Mouse (Mus musculus) MEL (cell line): Measurements from ENCODE around the gene Rtn4rl1. TPM values are rescaled to one million over a fixed set of nuclear protein-coding genes. Genes with fewer than 3 reads are reported as not detected.

Experiments used
- DNase-seq: peaks from one replicate; pipeline ENCODE4 v3.0.0; 2011; ENCODE audit warnings: low read depth, low spot score
- H3K27ac ChIP-seq: 2 replicates; pipeline ENCODE4 v1.5.1; 2012; ENCODE audit warnings: low read depth, mild to moderate bottlenecking, control low read depth, low read length, moderate library complexity; ENCODE audit not compliant: control insufficient read depth
- H3K27me3 ChIP-seq, 2 experiments: fragments of 150-350 bp in 1 of 2; sonication (generic) in 1 of 2; 2 replicates each; pipeline ENCODE4 v1.6.1; 2012; ENCODE audit warnings: low read length in 2 of 2, mild to moderate bottlenecking in 2 of 2, improper control_type of control experiment in 1 of 2, moderate library complexity in 1 of 2; ENCODE audit not compliant: insufficient read depth in 2 of 2, control insufficient read depth in 1 of 2
- H3K36me3 ChIP-seq, 2 experiments: 2 replicates each; pipeline ENCODE4 v1.6.1; 2012 to 2014; ENCODE audit warnings: low read length in 2 of 2, improper control_type of control experiment in 1 of 2, inconsistent platforms in 1 of 2, mild to moderate bottlenecking in 1 of 2; ENCODE audit not compliant: insufficient read depth in 2 of 2, control insufficient read depth in 1 of 2
- H3K4me1 ChIP-seq, 2 experiments: fragments of 150-350 bp in 1 of 2; sonication (generic) in 1 of 2; 2 replicates each; pipeline ENCODE4 v1.6.1; 2012; ENCODE audit warnings: low read length in 2 of 2, improper control_type of control experiment in 1 of 2, mild to moderate bottlenecking in 1 of 2; ENCODE audit not compliant: insufficient read depth in 2 of 2, control insufficient read depth in 1 of 2
- H3K4me3 ChIP-seq, 2 experiments: fragments of 150-350 bp in 1 of 2; sonication (generic) in 1 of 2; 2 replicates each; pipeline ENCODE4 v1.5.1; 2012; ENCODE audit warnings: low read depth in 2 of 2, low read length in 2 of 2, mild to moderate bottlenecking in 2 of 2, moderate library complexity in 2 of 2, control low read depth in 1 of 2, improper control_type of control experiment in 1 of 2; ENCODE audit not compliant: control insufficient read depth in 1 of 2, insufficient read depth in 1 of 2
- H3K79me2 ChIP-seq: 2 replicates; pipeline ENCODE4 v1.6.1; 2012; ENCODE audit warnings: mild to moderate bottlenecking, low read length, moderate library complexity; ENCODE audit not compliant: control insufficient read depth, poor library complexity, insufficient read depth
- H3K9ac ChIP-seq: 2 replicates; pipeline ENCODE4 v1.6.1; 2012; ENCODE audit warnings: low read depth, mild to moderate bottlenecking, control low read depth, low read length, moderate library complexity; ENCODE audit not compliant: control insufficient read depth, poor library complexity, severe bottlenecking
- H3K9me3 ChIP-seq: fragments of 150-350 bp; sonication (generic); replicated peaks from 2 replicates; pipeline ENCODE4 v1.6.1; 2012; ENCODE audit warnings: mild to moderate bottlenecking, low read length, improper control_type of control experiment, moderate library complexity; ENCODE audit not compliant: insufficient read depth
- BHLHE40 ChIP-seq: IDR thresholded peaks from 2 replicates; pipeline ENCODE4 v1.6.1; 2012; ENCODE audit warnings: low read depth, mild to moderate bottlenecking, inconsistent platforms, low read length, improper control_type of control experiment, borderline replicate concordance
- CHD2 ChIP-seq: IDR thresholded peaks from 2 replicates; pipeline ENCODE4 v1.6.1; 2011; ENCODE audit warnings: low read length, improper control_type of control experiment
- CTCF ChIP-seq, 3 experiments: IDR thresholded peaks in 2 of 3; conservative IDR thresholded peaks in 1 of 3; 2 replicates each; pipeline ENCODE4 v1.5.1; 2011 to 2012; ENCODE audit warnings: low read length in 3 of 3, low read depth in 2 of 3, mild to moderate bottlenecking in 2 of 3, improper control_type of control experiment in 1 of 3, inconsistent platforms in 1 of 3, mixed read lengths in 1 of 3, moderate library complexity in 1 of 3; ENCODE audit not compliant: control insufficient read depth in 1 of 3, insufficient read depth in 1 of 3, poor library complexity in 1 of 3, severe bottlenecking in 1 of 3
- ELF1 ChIP-seq: IDR thresholded peaks from 2 replicates; pipeline ENCODE4 v1.6.1; 2014; ENCODE audit warnings: low read depth, mild to moderate bottlenecking, inconsistent platforms, low read length, improper control_type of control experiment, moderate library complexity
- EP300 ChIP-seq, 2 experiments: IDR thresholded peaks; 2 replicates each; pipeline ENCODE4 v1.6.1; 2011; ENCODE audit warnings: improper control_type of control experiment in 2 of 2, low read length in 2 of 2, low read depth in 1 of 2, mild to moderate bottlenecking in 1 of 2
- ETS1 ChIP-seq: IDR thresholded peaks from 2 replicates; pipeline ENCODE4 v1.6.1; 2012; ENCODE audit warnings: low read depth, mild to moderate bottlenecking, inconsistent platforms, low read length, improper control_type of control experiment, moderate library complexity
- GATA1 ChIP-seq: IDR thresholded peaks from 2 replicates; pipeline ENCODE4 v1.6.1; 2011; ENCODE audit warnings: low read depth, low read length, improper control_type of control experiment
- HCFC1 ChIP-seq: IDR thresholded peaks from 2 replicates; pipeline ENCODE4 v1.6.1; 2012; ENCODE audit warnings: low read depth, mild to moderate bottlenecking, inconsistent platforms, low read length, improper control_type of control experiment, moderate library complexity
- JUND ChIP-seq: IDR thresholded peaks from 2 replicates; pipeline ENCODE4 v1.6.1; 2011; ENCODE audit warnings: low read depth, mild to moderate bottlenecking, improper control_type of control experiment, low read length
- MAX ChIP-seq: IDR thresholded peaks from 2 replicates; pipeline ENCODE4 v1.6.1; 2011; ENCODE audit warnings: low read length, improper control_type of control experiment
- MEF2A ChIP-seq: IDR thresholded peaks from 2 replicates; pipeline ENCODE4 v1.6.1; 2014; ENCODE audit warnings: low read depth, mild to moderate bottlenecking, inconsistent platforms, low read length, improper control_type of control experiment; ENCODE audit not compliant: poor library complexity, insufficient replicate concordance, severe bottlenecking; ENCODE audit errors: extremely low read depth
- MXI1 ChIP-seq: IDR thresholded peaks from 2 replicates; pipeline ENCODE4 v1.6.1; 2011; ENCODE audit warnings: mild to moderate bottlenecking, low read depth, low read length, improper control_type of control experiment
- MYB ChIP-seq: IDR thresholded peaks from 2 replicates; pipeline ENCODE4 v1.6.1; 2011; ENCODE audit warnings: mild to moderate bottlenecking, low read depth, low read length, improper control_type of control experiment
- MYC ChIP-seq: IDR thresholded peaks from 2 replicates; pipeline ENCODE4 v1.6.1; 2011; ENCODE audit warnings: low read depth, mild to moderate bottlenecking, low read length, improper control_type of control experiment, moderate library complexity
- POLR2A ChIP-seq, 2 experiments: IDR thresholded peaks; 2 replicates each; pipeline ENCODE4 v1.6.1; 2011 to 2012; ENCODE audit warnings: low read length in 2 of 2, mild to moderate bottlenecking in 2 of 2, control low read depth in 1 of 2, improper control_type of control experiment in 1 of 2, low read depth in 1 of 2, moderate library complexity in 1 of 2; ENCODE audit not compliant: control insufficient read depth in 1 of 2, insufficient read depth in 1 of 2, poor library complexity in 1 of 2
- POLR2AphosphoS2 ChIP-seq: IDR thresholded peaks from 2 replicates; pipeline ENCODE4 v1.6.1; 2011; ENCODE audit warnings: low read length, improper control_type of control experiment
- RAD21 ChIP-seq: IDR thresholded peaks from 2 replicates; pipeline ENCODE4 v1.6.1; 2011; ENCODE audit warnings: mild to moderate bottlenecking, low read depth, low read length, improper control_type of control experiment
- RCOR1 ChIP-seq: IDR thresholded peaks from 2 replicates; pipeline ENCODE4 v1.6.1; 2012; ENCODE audit warnings: low read depth, mild to moderate bottlenecking, inconsistent platforms, low read length, improper control_type of control experiment
- SMC3 ChIP-seq: IDR thresholded peaks from 2 replicates; pipeline ENCODE4 v1.6.1; 2011; ENCODE audit warnings: low read depth, low read length, improper control_type of control experiment
- TAL1 ChIP-seq: IDR thresholded peaks from 2 replicates; pipeline ENCODE4 v1.6.1; 2012; ENCODE audit warnings: mild to moderate bottlenecking, inconsistent platforms, low read length, moderate library complexity, mixed read lengths
- TBP ChIP-seq: IDR thresholded peaks from 2 replicates; pipeline ENCODE4 v1.8.0; 2011; ENCODE audit warnings: low read depth, low read length, improper control_type of control experiment
- TCF12 ChIP-seq: IDR thresholded peaks from 2 replicates; pipeline ENCODE4 v1.6.1; 2014; ENCODE audit warnings: low read depth, mild to moderate bottlenecking, inconsistent platforms, low read length, improper control_type of control experiment, moderate library complexity
- UBTF ChIP-seq: IDR thresholded peaks from 2 replicates; pipeline ENCODE4 v1.6.1; 2012; ENCODE audit warnings: low read depth, mild to moderate bottlenecking, inconsistent platforms, low read length, improper control_type of control experiment, moderate library complexity, borderline replicate concordance; ENCODE audit not compliant: insufficient read depth
- USF2 ChIP-seq, 2 experiments: IDR thresholded peaks; 2 replicates each; pipeline ENCODE4 v1.6.1; 2011 to 2012; ENCODE audit warnings: improper control_type of control experiment in 2 of 2, low read length in 2 of 2, borderline replicate concordance in 1 of 2, inconsistent platforms in 1 of 2, low read depth in 1 of 2, mild to moderate bottlenecking in 1 of 2; ENCODE audit not compliant: insufficient read depth in 1 of 2
- ZC3H11A ChIP-seq: IDR thresholded peaks from 2 replicates; pipeline ENCODE4 v1.6.1; 2012; ENCODE audit warnings: low read depth, mild to moderate bottlenecking, inconsistent platforms, low read length, improper control_type of control experiment
- ZMIZ1 ChIP-seq: IDR thresholded peaks from 2 replicates; pipeline ENCODE4 v1.6.1; 2012; ENCODE audit warnings: low read depth, mild to moderate bottlenecking, inconsistent platforms, low read length, improper control_type of control experiment, moderate library complexity
- polyA plus RNA-seq, 2 experiments: library from polyadenylated mRNA; stranded (reverse) in 1 of 2; unstranded in 1 of 2; fragments of >175 nt in 1 of 2; fragments of >200 nt in 1 of 2; gene quantifications; 2 replicates each; pipeline versions ENCODE4 v1.2.1 to v1.2.4; 2012; ENCODE audit warnings: low replicate concordance in 2 of 2, low read depth in 1 of 2; ENCODE audit not compliant: insufficient read length in 2 of 2, insufficient read depth in 1 of 2, missing spikeins in 1 of 2
- total RNA-seq: library from RNA; depleted of rRNA; stranded (reverse); fragments of 300-350 nt; gene quantifications from 2 replicates; pipeline ENCODE4 v1.2.3, GENCODE M21; 2012

The Rtn4rl1 gene
- total and polyA plus RNA-seq, 3 experiments, result 0.35 to 2.6 TPM; not detected in 1

DNA sequence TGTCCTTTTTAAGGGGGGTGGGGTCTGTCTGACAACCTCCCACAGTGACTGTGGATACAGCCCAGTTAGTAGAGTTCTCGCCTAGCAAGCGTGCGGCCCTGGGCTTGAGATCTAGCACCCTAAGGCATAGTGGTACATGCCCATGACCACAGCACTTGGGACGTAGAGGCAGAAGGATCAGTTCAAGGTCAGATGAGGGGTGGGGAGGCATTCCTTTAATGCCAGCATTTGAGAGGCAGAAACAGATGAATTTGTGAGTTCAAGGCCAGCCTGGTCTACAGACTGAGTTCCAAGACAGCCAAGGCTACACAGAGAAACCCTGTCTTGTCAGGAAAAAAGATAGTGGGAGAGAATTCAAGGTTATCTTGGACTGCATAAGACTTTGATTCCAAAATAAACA lies 93.3 kb downstream of the Rtn4rl1 start:
- Histone ChIP-seq H3K36me3 (peaks cover 0 to 2% of the 10 kb centered on the region in 2 experiments; a peak in 1 of 4 replicates), H3K4me1 (peaks cover 0 to 8% of the 10 kb centered on the region in 2 experiments; a peak in 3 of 4 replicates), H3K4me3 (no peak overlapping the region), H3K27me3 (peaks cover 0 to 3% of the 10 kb centered on the region in 2 experiments; a peak in 2 of 4 replicates), H3K79me2 (no peaks in the 10 kb centered on the region), H3K9ac (no peak overlapping the region), H3K9me3 (no peaks in the 10 kb centered on the region), H3K27ac (no peak overlapping the region)
- TF ChIP-seq CTCF (IDR thresholded peaks at IDR 0.05 in 2 of 3, conservative IDR thresholded peaks at IDR 0.05 in 1 of 3; ENCODE audit: control insufficient read depth in 1 of 3, insufficient read depth in 1 of 3, low read depth in 2 of 3, low read length in 3 of 3, poor library complexity in 1 of 3, severe bottlenecking in 1 of 3) (no peak), RAD21 (no peak), ETS1 (no peak), MXI1 (no peak), MYB (no peak), SMC3 (no peak), POLR2AphosphoS2 (no peak), JUND (no peak), USF2 (IDR thresholded peaks at IDR 0.05; ENCODE audit: borderline replicate concordance in 1 of 2, insufficient read depth in 1 of 2, low read depth in 1 of 2, low read length in 2 of 2) (no peak), MEF2A (no peak), TBP (no peak), TCF12 (no peak), GATA1 (no peak), MAX (no peak), ELF1 (no peak), ZMIZ1 (no peak), EP300 (IDR thresholded peaks at IDR 0.05; ENCODE audit: low read depth in 1 of 2, low read length in 2 of 2) (no peak), HCFC1 (no peak), MYC (no peak), UBTF (no peak)
- DNase-seq, result no peak

DNA sequence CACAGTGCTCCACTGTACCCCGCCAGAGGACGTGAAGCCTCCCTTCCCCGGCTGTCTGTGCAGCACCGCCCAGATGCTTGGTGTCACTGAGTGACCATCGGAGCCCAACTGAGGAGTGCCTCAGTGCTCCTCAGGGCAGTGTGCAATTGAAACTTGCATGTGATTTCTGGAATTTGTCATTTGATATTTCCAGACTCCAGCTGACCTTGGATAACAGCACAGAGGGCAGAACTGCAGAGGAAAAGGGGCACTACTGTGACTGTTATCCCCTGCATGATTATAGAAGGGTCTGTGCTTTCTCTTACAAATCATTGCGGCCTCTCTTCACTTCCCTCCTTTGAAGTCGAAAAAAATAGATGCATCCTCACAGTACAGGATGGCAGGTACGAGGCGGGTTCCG lies 94.4 kb downstream of the Rtn4rl1 start:
- Histone ChIP-seq H3K4me1 (peaks cover 0 to 2% of the 10 kb centered on the region in 2 experiments; a peak in 1 of 4 replicates), H3K27ac (no peak overlapping the region), H3K79me2 (no peaks in the 10 kb centered on the region), H3K9me3 (no peaks in the 10 kb centered on the region), H3K36me3 (no peaks in the 10 kb centered on the region), H3K4me3 (no peak overlapping the region)
- no peak for TF ChIP-seq ZC3H11A
- TF ChIP-seq MEF2A, result no peak
- no peak for TF ChIP-seq UBTF
- TF ChIP-seq ELF1, result no peak
- no peak for TF ChIP-seq RCOR1
- no peak for TF ChIP-seq USF2 (IDR thresholded peaks at IDR 0.05; ENCODE audit: borderline replicate concordance in 1 of 2, insufficient read depth in 1 of 2, low read depth in 1 of 2, low read length in 2 of 2)
- no peak for TF ChIP-seq CTCF (IDR thresholded peaks at IDR 0.05 in 2 of 3, conservative IDR thresholded peaks at IDR 0.05 in 1 of 3; ENCODE audit: control insufficient read depth in 1 of 3, insufficient read depth in 1 of 3, low read depth in 2 of 3, low read length in 3 of 3, poor library complexity in 1 of 3, severe bottlenecking in 1 of 3)
- no peak for TF ChIP-seq CHD2
- no peak for TF ChIP-seq MYB
- TF ChIP-seq TAL1, result no peak
- no peak for TF ChIP-seq POLR2A (IDR thresholded peaks at IDR 0.05; ENCODE audit: control insufficient read depth in 1 of 2, insufficient read depth in 1 of 2, low read depth in 1 of 2, low read length in 2 of 2, poor library complexity in 1 of 2)
- no peak for TF ChIP-seq BHLHE40
- TF ChIP-seq, all 39 proteins: peak for 0
- DNase-seq, result no peak
- Histone ChIP-seq H3K9ac (no peak overlapping the region), H3K27me3 (peaks cover 0 to 3% of the 10 kb centered on the region in 2 experiments; a peak in 2 of 4 replicates)
